Mouse (Mus musculus) testis, adult 2 months (tissue): ENCODE measurements around the gene Tmem202.

ENCODE experiments used
- CTCF ChIP-seq: fragments of 200-500 bp; IDR thresholded peaks from 2 replicates; pipeline ENCODE4 v1.5.1; 2012; ENCODE audit warnings: low read depth, mild to moderate bottlenecking, inconsistent platforms, low read length, moderate library complexity; ENCODE audit not compliant: control insufficient read depth, insufficient read depth, insufficient replicate concordance
- POLR2A ChIP-seq: fragments of 200-500 bp; IDR thresholded peaks from 2 replicates; pipeline ENCODE4 v1.6.1; 2012; ENCODE audit warnings: low read depth, mild to moderate bottlenecking, inconsistent platforms, low read length, moderate library complexity; ENCODE audit not compliant: control insufficient read depth

GRCm38 (mm10) chr9:59469446-59469845, 70.2 kb downstream of the Tmem202 start:
- TF ChIP-seq CTCF (no peak), POLR2A (no peak)
